11 mouse cellular contexts compared by ENCODE assay signal in the genomic region with DNA sequence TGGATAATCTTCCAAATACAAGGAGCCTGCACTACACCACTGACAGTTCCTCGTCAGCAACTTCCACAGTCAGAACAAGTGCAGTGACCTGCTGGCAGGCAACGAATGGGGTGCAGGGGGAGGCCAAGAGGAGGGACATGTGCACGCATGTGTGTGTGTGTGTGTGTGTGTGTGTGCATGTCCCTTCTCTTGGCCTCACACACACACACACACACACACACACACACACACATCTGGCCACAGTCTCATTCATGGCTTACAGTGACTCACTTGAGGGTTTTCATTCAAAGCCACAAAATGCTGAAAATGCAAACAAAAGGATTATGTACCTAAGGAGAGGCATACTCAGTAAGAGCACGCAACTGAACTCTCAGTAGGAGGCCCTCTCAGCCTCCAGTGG.
DNase-seq lines count a peak whose midpoint lies in the region; ATAC-seq lines count a peak whose summit lies in the region.
"Had no signal": no experiment of that assay in that cellular context is flagged by ENCODE, and none has a peak within 500 bp of the region (broad histone marks: within the 10 kb centered on the region; RNA-seq: fewer than 3 reads in every experiment).

No protein-coding gene starts in this region.

- H3K79me2 ChIP-seq in macrophage (ENCODE audit: inconsistent target) = peaks cover 97% of the 10 kb centered on the region

- H3K4me1 ChIP-seq in heart, embryonic 15.5 days (replicated peaks) = peaks cover 58% of the 10 kb centered on the region
- H3K4me1 ChIP-seq in hindbrain, embryonic 13.5 days (replicated peaks) = peaks cover 22% of the 10 kb centered on the region
- H3K4me1 ChIP-seq in kidney, embryonic 16.5 days (ENCODE audit: insufficient read depth, low read length) = peaks cover 35% of the 10 kb centered on the region

- no peak for DNase-seq in heart, adult 8-10 months (ENCODE audit: low spot score)
- peak; percentile 92 for DNase-seq in 416B (ENCODE audit: low read depth)
- DNase-seq in adrenal gland, adult (ENCODE audit: inconsistent age in 2 of 2, low spot score in 1 of 2) = no peak
- DNase-seq: adrenal gland, postnatal 36 days; cerebellum, postnatal 14 days; thymus, adult 18-20 months had no signal

- H3K4me3 ChIP-seq in heart, embryonic 15.5 days = no peak overlapping the region
- no peak overlapping the region for H3K4me3 ChIP-seq in hindbrain, embryonic 13.5 days
- H3K4me3 ChIP-seq in macrophage (ENCODE audit: inconsistent target) = no peak overlapping the region
- H3K4me3 ChIP-seq in kidney, embryonic 16.5 days (ENCODE audit: low read length) = no peak overlapping the region

- H3K4me2 ChIP-seq in heart, embryonic 15.5 days = no peak overlapping the region
- 0 out of 2 replicates have a peak overlapping the region, but pooled peaks have one; percentile 6 for H3K4me2 ChIP-seq in hindbrain, embryonic 13.5 days
- H3K4me2 ChIP-seq in kidney, embryonic 16.5 days (replicated peaks; ENCODE audit: low read depth, low read length) = no peak overlapping the region

- H3K27me3 ChIP-seq in heart, embryonic 15.5 days = no peaks in the 10 kb centered on the region
- H3K27me3 ChIP-seq in hindbrain, embryonic 13.5 days = no peaks in the 10 kb centered on the region
- no peaks in the 10 kb centered on the region for H3K27me3 ChIP-seq in kidney, embryonic 16.5 days (ENCODE audit: insufficient read depth, low read length)

- H3K9me3 ChIP-seq in heart, embryonic 15.5 days (replicated peaks) = no peaks in the 10 kb centered on the region
- H3K9me3 ChIP-seq in hindbrain, embryonic 13.5 days = no peaks in the 10 kb centered on the region
- H3K9me3 ChIP-seq in kidney, embryonic 16.5 days (ENCODE audit: low read length) = no peaks in the 10 kb centered on the region

- no peak for ATAC-seq in heart, embryonic 15.5 days (replicated peaks; ENCODE audit: insufficient number of reproducible peaks, insufficient read depth, low FRiP score, low read depth)
- ATAC-seq in hindbrain, embryonic 13.5 days (ENCODE audit: low FRiP score) = no peak
- ATAC-seq in kidney, embryonic 16.5 days (ENCODE audit: low FRiP score, low TSS enrichment) = no peak
- no peak for ATAC-seq in megakaryocyte, adult 5-6 weeks (ENCODE audit: poor library complexity, severe bottlenecking)

- WGBS in heart, embryonic 15.5 days = 51% methylated on average over 4 of the region's 4 CpGs
- WGBS in hindbrain, embryonic 13.5 days = 37% methylated on average over 4 of the region's 4 CpGs
- WGBS in macrophage (ENCODE audit: missing documents) = 74% methylated on average over 3 of the region's 4 CpGs
- 62% methylated on average over 4 of the region's 4 CpGs for WGBS in kidney, embryonic 16.5 days

- H3K27ac ChIP-seq in heart, embryonic 15.5 days = 0 out of 2 replicates have a peak overlapping the region, but pooled peaks have one; percentile 22
- no peak overlapping the region for H3K27ac ChIP-seq in hindbrain, embryonic 13.5 days
- H3K27ac ChIP-seq in macrophage = peak overlapping the region; percentile 45
- H3K27ac ChIP-seq in kidney, embryonic 16.5 days (ENCODE audit: low read length) = no peak overlapping the region; the same call in 1 of the 2 replicates

- H3K9ac ChIP-seq in heart, embryonic 15.5 days = no peak overlapping the region
- H3K9ac ChIP-seq in hindbrain, embryonic 13.5 days = no peak overlapping the region
- H3K9ac ChIP-seq in kidney, embryonic 16.5 days (replicated peaks; ENCODE audit: low read length) = no peak overlapping the region

- H3K36me3 ChIP-seq in heart, embryonic 15.5 days = no peaks in the 10 kb centered on the region
- no peaks in the 10 kb centered on the region for H3K36me3 ChIP-seq in hindbrain, embryonic 13.5 days
- peaks cover 25% of the 10 kb centered on the region; the same call in 1 of the 2 replicates for H3K36me3 ChIP-seq in macrophage (ENCODE audit: inconsistent target)
- H3K36me3 ChIP-seq in kidney, embryonic 16.5 days (ENCODE audit: insufficient read depth, low read length) = no peaks in the 10 kb centered on the region

Comparison
In these comparisons a context has a peak if more than half of its experiments do, and no peak if none do; other contexts are left out.
1. H3K27ac ChIP-seq: peak in heart, embryonic 15.5 days (single experiment) and macrophage (single experiment); none in hindbrain, embryonic 13.5 days (single experiment) and kidney, embryonic 16.5 days (single experiment).